Mouse (Mus musculus): Measurements from ENCODE around the gene Olfr1031. TPM values are rescaled to one million over a fixed set of nuclear protein-coding genes. Genes with fewer than 3 reads are reported as not detected.
"Not testable (repeated sequence)": the region's sequence is repeated elsewhere in the genome, so short reads cannot be mapped to it uniquely, and the experiment has no call there.

Gene Olfr1031
- polyA plus RNA-seq (2017; shearing (Covaris generic)), result not detected

DNA sequence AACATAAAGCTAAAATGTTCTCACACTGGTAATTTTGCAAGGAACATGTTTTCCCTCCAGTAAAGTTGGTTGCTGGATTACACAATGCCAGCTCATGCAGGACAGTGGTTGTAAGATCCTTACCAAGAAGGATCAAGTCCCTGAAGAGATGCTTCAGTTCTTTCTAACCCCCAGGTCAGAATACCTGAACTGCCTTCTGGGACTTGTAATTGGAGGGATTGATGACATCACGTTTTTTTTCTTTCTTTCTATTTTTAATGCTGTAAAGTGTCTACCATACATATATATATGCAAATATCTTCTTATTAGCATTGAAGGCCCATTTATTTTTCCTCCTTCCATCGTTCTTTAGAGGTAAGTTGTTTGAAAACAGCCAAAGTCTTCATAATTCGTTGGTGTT, at the start of gene Olfr1031:
Gene Olfr1031 (plus strand): TSS at position 301 of the 400 bp plus-strand sequence.
- no peak for ATAC-seq

DNA sequence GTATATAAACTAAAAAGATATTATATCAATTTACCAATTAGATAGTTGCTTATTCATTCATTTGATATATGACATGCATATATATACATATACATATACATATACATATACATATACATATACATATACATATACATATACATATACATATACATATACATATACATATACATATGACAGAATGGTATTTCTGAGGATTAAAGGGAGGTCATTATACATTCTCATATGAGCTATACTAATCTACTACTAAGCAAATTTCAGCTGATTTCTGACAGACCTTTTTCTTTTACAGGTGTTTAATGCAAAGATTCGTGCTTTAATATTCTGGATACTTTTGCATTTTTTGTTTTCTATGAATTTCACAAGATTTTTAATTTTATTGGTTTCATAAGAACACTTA, 40.0 kb upstream of the Olfr1031 start, which contains the start of gene Olfr1028:
Gene Olfr1028 (plus strand): TSS at position 301 of the 400 bp plus-strand sequence.
- ATAC-seq, result no peak

DNA sequence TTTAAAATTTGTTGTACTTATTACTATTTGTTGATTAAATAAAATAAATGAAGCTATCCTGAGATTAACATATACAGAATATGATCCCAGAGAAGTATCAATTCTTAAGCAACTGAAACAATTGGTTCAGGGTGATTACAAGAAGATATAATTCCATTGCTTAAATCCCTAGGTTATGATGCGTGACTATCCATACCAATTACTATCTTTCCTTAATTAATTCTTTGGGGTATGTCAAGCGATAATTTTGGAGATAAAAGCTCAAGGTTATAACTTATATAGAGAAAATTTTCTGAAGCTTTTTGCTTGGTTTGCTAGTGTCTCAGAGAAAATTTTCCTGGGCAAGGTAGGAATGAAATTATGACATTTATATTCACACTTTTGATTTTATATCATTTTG, 16.5 kb upstream of the Olfr1031 start, which contains the start of gene Olfr1029:
Gene Olfr1029 (plus strand): TSS at position 301 of the 400 bp plus-strand sequence.
- ATAC-seq, result no peak

- ATAC-seq, result no peak
Observed at GRCm38 (mm10) chr2:85978976-85979375, 11.1 kb upstream of the Olfr1031 start, which contains the start of gene Olfr1030. Gene Olfr1030 (plus strand): TSS chr2:85979276.

DNA sequence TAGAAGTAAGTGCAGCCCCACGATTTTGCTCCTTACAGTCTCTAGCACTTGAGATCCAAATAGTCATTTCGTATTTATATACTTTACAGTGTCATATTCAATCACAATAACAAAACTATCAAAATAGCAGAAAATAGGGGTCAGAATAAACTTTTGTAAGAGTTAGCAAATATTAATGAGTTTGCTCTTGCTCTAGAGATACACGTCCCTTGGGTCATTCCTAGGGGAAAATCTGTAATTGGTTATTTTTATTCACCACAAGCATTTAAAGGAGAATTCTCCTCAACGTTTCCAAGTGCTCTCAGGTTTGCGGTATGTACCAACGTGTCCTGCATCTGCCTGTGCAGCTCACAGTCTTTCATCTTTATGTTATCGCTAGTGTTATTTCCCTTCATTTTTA, 15.1 kb downstream of the Olfr1031 start, which contains the start of gene Olfr1032:
Gene Olfr1032 (plus strand): TSS at position 301 of the 400 bp plus-strand sequence.
- no peak for ATAC-seq

DNA sequence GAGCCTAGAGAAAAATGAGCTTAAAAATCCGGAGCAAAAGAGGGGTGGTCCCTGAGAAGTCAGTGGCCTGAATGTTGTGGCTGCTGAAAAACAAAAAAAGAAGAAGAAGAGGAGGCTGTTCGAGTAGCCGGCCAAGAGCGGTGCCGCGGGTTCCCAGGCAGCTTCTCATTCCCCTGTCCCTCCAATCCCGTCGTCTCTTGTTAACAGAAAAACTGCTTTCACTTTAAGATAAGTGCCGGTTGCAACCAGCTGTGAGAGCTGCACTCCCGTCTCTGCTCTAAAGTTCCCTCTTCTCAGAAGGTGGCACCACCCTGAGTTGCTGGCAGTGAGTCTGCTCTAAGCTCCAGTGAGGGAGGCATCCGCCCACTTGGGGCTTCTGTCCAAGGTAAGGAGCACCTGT, 30.3 kb downstream of the Olfr1031 start, which contains the start of gene Olfr1033:
Gene Olfr1033 (plus strand): TSS at position 228 of the 400 bp plus-strand sequence.
- ATAC-seq, result not testable (repeated sequence)

GRCm38 (mm10) chr2:86021518-86021917, 31.4 kb downstream of the Olfr1031 start:
- not testable (repeated sequence) for ATAC-seq

Other genes starting within 250 kb of the Olfr1031 start
- gene Olfr1012, start 227.5 kb upstream of the Olfr1031 start, polyA plus RNA-seq (2017; shearing (Covaris generic)), result not detected
- not detected for gene Olfr1013, start 223.2 kb upstream of the Olfr1031 start, polyA plus RNA-seq (2017; shearing (Covaris generic))
- gene Olfr1014, start 217.6 kb upstream of the Olfr1031 start, polyA plus RNA-seq (2017; shearing (Covaris generic)), result not detected
- gene Olfr1015, start 208.3 kb upstream of the Olfr1031 start, polyA plus RNA-seq (2017; shearing (Covaris generic)), result not detected
- not detected for gene Olfr1016, start 187.8 kb upstream of the Olfr1031 start, polyA plus RNA-seq (2017; shearing (Covaris generic))
- gene Olfr1018, start 171.8 kb upstream of the Olfr1031 start, polyA plus RNA-seq (2017; shearing (Covaris generic)), result not detected
- gene Olfr1019, start 144.8 kb upstream of the Olfr1031 start, polyA plus RNA-seq (2017; shearing (Covaris generic)), result not detected
- not detected for gene Olfr1020, start 143.3 kb upstream of the Olfr1031 start, polyA plus RNA-seq (2017; shearing (Covaris generic))
- not detected for gene Olfr1022, start 121.7 kb upstream of the Olfr1031 start, polyA plus RNA-seq (2017; shearing (Covaris generic))
- gene Olfr1023, start 104.7 kb upstream of the Olfr1031 start, polyA plus RNA-seq (2017; shearing (Covaris generic)), result not detected
- not detected for gene Olfr1024, start 85.3 kb upstream of the Olfr1031 start, polyA plus RNA-seq (2017; shearing (Covaris generic))
- gene Olfr1025-ps1, start 75.1 kb upstream of the Olfr1031 start, polyA plus RNA-seq (2017; shearing (Covaris generic)), result not detected
- not detected for gene Olfr1026, start 68.7 kb upstream of the Olfr1031 start, polyA plus RNA-seq (2017; shearing (Covaris generic))
- not detected for gene Olfr1028, start 39.9 kb upstream of the Olfr1031 start, polyA plus RNA-seq (2017; shearing (Covaris generic))
- gene Olfr1029, start 16.4 kb upstream of the Olfr1031 start, polyA plus RNA-seq (2017; shearing (Covaris generic)), result not detected
- gene Olfr1030, start 11.0 kb upstream of the Olfr1031 start, polyA plus RNA-seq (2017; shearing (Covaris generic)), result not detected
- gene Olfr1032, start 15.2 kb downstream of the Olfr1031 start, polyA plus RNA-seq (2017; shearing (Covaris generic)), result not detected
- gene Olfr1033, start 30.3 kb downstream of the Olfr1031 start, polyA plus RNA-seq (2017; shearing (Covaris generic)), result not detected
- gene Olfr1034, start 55.6 kb downstream of the Olfr1031 start, polyA plus RNA-seq (2017; shearing (Covaris generic)), result not detected
- gene Olfr1036, start 83.7 kb downstream of the Olfr1031 start, polyA plus RNA-seq (2017; shearing (Covaris generic)), result not detected
- not detected for gene Olfr1037, start 97.1 kb downstream of the Olfr1031 start, polyA plus RNA-seq (2017; shearing (Covaris generic))
- gene Olfr1039, start 145.6 kb downstream of the Olfr1031 start, polyA plus RNA-seq (2017; shearing (Covaris generic)), result not detected
- not detected for gene Olfr1040, start 156.4 kb downstream of the Olfr1031 start, polyA plus RNA-seq (2017; shearing (Covaris generic))
- gene Olfr1042, start 171.5 kb downstream of the Olfr1031 start, polyA plus RNA-seq (2017; shearing (Covaris generic)), result not detected
- not detected for gene Olfr1043, start 177.2 kb downstream of the Olfr1031 start, polyA plus RNA-seq (2017; shearing (Covaris generic))
- not detected for gene Olfr1044, start 187.5 kb downstream of the Olfr1031 start, polyA plus RNA-seq (2017; shearing (Covaris generic))
- gene Olfr52, start 195.4 kb downstream of the Olfr1031 start, polyA plus RNA-seq (2017; shearing (Covaris generic)), result not detected
- not detected for gene Olfr1045, start 212.7 kb downstream of the Olfr1031 start, polyA plus RNA-seq (2017; shearing (Covaris generic))
- gene Olfr1046, start 229.0 kb downstream of the Olfr1031 start, polyA plus RNA-seq (2017; shearing (Covaris generic)), result not detected
- not detected for gene Olfr1047, start 241.1 kb downstream of the Olfr1031 start, polyA plus RNA-seq (2017; shearing (Covaris generic))
- gene Olfr1048, start 250.0 kb downstream of the Olfr1031 start, polyA plus RNA-seq (2017; shearing (Covaris generic)), result not detected

All from CD4-positive, CD25-positive, alpha-beta regulatory T cell, adult 4 months (primary cell).